Mouse (Mus musculus) ovary, adult 2 months (tissue): ENCODE results near the gene Fscn2. TPM values are rescaled to one million over a fixed set of nuclear protein-coding genes. Genes with fewer than 3 reads are reported as not detected.

Source experiments
- polyA plus RNA-seq: library from polyadenylated mRNA; depleted of rRNA; stranded (reverse); fragments of >200 nt; gene quantifications from 2 replicates; pipeline ENCODE4 v1.2.3, GENCODE M21; 2012; rRNA removed

The Fscn2 gene
- 0.22 and 0.51 TPM in 2 replicates for polyA plus RNA-seq

GRCm38 (mm10) chr11:120361295-120361694, at the start of gene Fscn2:
TSS of gene Fscn2 (plus strand) at chr11:120361534.

GRCm38 (mm10) chr11:120347791-120348683, 13.3 kb upstream of the Fscn2 start, which contains the start of gene Actg1:
TSS of gene Actg1 (minus strand) at chr11:120348542.

DNA sequence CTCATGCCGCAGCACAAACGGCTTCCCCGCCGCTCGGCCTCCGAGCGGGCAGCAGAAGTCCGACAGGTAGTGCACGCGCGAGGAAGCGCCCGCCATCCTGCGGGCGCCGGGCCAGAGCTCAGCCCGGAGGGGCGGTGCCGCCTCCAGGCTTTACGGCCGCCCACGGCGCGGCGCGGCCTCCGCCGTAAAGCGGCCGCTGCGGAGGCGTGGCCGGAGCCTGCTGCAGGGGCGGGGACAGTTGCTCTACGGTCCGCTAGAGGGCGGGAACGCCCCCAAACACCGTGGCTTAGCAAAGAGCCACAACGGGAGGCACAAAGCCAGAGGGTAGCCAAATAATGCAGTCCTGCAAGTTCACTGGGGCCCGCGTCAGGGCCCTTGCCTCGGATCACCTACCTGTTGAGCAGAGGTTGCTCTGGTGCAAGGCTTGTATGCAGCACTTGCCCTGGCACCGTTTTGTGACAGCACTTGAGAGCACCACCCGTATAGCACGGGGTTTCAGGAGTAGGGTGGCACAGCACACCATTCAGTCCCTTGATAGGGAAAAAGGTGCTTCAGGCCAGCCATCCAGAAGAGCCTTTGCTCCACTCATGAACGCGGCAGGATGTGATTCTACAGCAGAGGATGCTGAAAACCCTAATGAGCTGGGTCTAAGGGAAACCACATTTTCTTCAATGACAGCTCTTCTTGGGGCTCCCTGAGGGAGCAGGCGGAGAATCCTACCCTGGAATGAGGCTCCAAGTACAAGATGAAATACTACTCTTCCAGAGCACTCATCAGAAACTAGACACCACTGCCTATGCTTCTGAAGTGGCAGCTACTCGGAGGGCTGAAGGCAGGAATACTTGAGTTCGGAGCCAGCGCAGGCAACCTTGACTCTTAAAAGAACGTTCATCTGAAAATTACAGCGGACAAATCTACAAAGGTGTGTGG, 17.5 kb downstream of the Fscn2 start, which contains the start of gene Faap100:
Gene Faap100, minus strand, starts transcription at position 154 of the 930 bp plus-strand sequence.

Other genes starting within 250 kb of the Fscn2 start
- 224 and 236 TPM in 2 replicates for gene Slc38a10, start 210.2 kb upstream of the Fscn2 start, polyA plus RNA-seq
- 14.1 and 16.5 TPM in 2 replicates for gene Bahcc1, start 128.6 kb upstream of the Fscn2 start, polyA plus RNA-seq
- 1,216 and 1,304 TPM in 2 replicates for gene Actg1, start 13.0 kb upstream of the Fscn2 start, polyA plus RNA-seq
- 110 and 134 TPM in 2 replicates for gene Faap100, start 17.2 kb downstream of the Fscn2 start, polyA plus RNA-seq
- 106 and 121 TPM in 2 replicates for gene Nploc4, start 76.2 kb downstream of the Fscn2 start, polyA plus RNA-seq
- 0.13 TPM in 1 of 2 replicates, not detected in the other for gene Tspan10, start 81.1 kb downstream of the Fscn2 start, polyA plus RNA-seq
- 1.1 and 1.2 TPM in 2 replicates for gene Pde6g, start 92.0 kb downstream of the Fscn2 start, polyA plus RNA-seq
- gene Oxld1, start 96.5 kb downstream of the Fscn2 start, polyA plus RNA-seq = 30.5 and 34.8 TPM in 2 replicates
- 13.1 and 17.5 TPM in 2 replicates for gene Ccdc137, start 96.6 kb downstream of the Fscn2 start, polyA plus RNA-seq
- gene Arl16, start 106.1 kb downstream of the Fscn2 start, polyA plus RNA-seq = 31.1 and 35.0 TPM in 2 replicates
- 115 and 155 TPM in 2 replicates for gene Mrpl12, start 123.1 kb downstream of the Fscn2 start, polyA plus RNA-seq
- gene Slc25a10, start 130.3 kb downstream of the Fscn2 start, polyA plus RNA-seq = 226 and 229 TPM in 2 replicates
- gene Gcgr, start 169.2 kb downstream of the Fscn2 start, polyA plus RNA-seq = 2.3 and 3.3 TPM in 2 replicates
- gene Mcrip1, start 188.2 kb downstream of the Fscn2 start, polyA plus RNA-seq = 185 and 195 TPM in 2 replicates
- gene Ppp1r27, start 189.6 kb downstream of the Fscn2 start, polyA plus RNA-seq = not detected in 2 replicates
- 355 TPM in 2 replicates for gene P4hb, start 211.7 kb downstream of the Fscn2 start, polyA plus RNA-seq
- gene Arhgdia, start 220.1 kb downstream of the Fscn2 start, polyA plus RNA-seq = 779 and 887 TPM in 2 replicates
- 30.8 and 42.7 TPM in 2 replicates for gene Alyref, start 236.8 kb downstream of the Fscn2 start, polyA plus RNA-seq
- 189 and 219 TPM in 2 replicates for gene Anapc11, start 236.9 kb downstream of the Fscn2 start, polyA plus RNA-seq
- gene Npb, start 246.9 kb downstream of the Fscn2 start, polyA plus RNA-seq = 2.6 and 4.4 TPM in 2 replicates